Mouse (Mus musculus) MEL-GATA-1-ER (cell line): Measurements from ENCODE around the gene Bves.
"Not testable (repeated sequence)": the region's sequence is repeated elsewhere in the genome, so short reads cannot be mapped to it uniquely, and the experiment has no call there.

Source experiments
- DNase-seq: peaks from one replicate; pipeline ENCODE4 v3.0.0-alpha.2; 2012; ENCODE audit warnings: low read depth; ENCODE audit errors: extremely low read depth

Bves gene

GRCm38 (mm10) chr10:45348143-45348542 is 12.6 kb downstream of the Bves start:
- DNase-seq, result not testable (repeated sequence)

- DNase-seq, result no peak
These were observed 20.5 kb downstream of the Bves start for GRCm38 (mm10) chr10:45356091-45356490.

GRCm38 (mm10) chr10:45363396-45363795 is 27.8 kb downstream of the Bves start:
- DNase-seq, result no peak

GRCm38 (mm10) chr10:45366987-45367705 is 31.6 kb downstream of the Bves start:
- DNase-seq, result no peak

- no peak for DNase-seq
These were observed 34.1 kb downstream of the Bves start for GRCm38 (mm10) chr10:45369639-45370038.

GRCm38 (mm10) chr10:45370545-45370944 is 35.0 kb downstream of the Bves start:
- DNase-seq, result no peak

- DNase-seq, result peak; percentile 41
These were observed 37.6 kb downstream of the Bves start for GRCm38 (mm10) chr10:45372994-45373692.

GRCm38 (mm10) chr10:45378269-45378668 is 42.7 kb downstream of the Bves start:
- DNase-seq, result no peak

- peak; percentile 14 for DNase-seq
These were observed 46.5 kb downstream of the Bves start for GRCm38 (mm10) chr10:45381937-45382636.

- DNase-seq, result no peak
These were observed 47.0 kb downstream of the Bves start for GRCm38 (mm10) chr10:45382637-45382958.

GRCm38 (mm10) chr10:45398211-45398610 is 62.6 kb downstream of the Bves start:
- DNase-seq, result no peak

- no peak for DNase-seq
These were observed 64.2 kb downstream of the Bves start for GRCm38 (mm10) chr10:45399702-45400243.

- no peak for DNase-seq
These were observed 75.2 kb downstream of the Bves start for GRCm38 (mm10) chr10:45410624-45411341.

- no peak for DNase-seq
These were observed 76.2 kb downstream of the Bves start for GRCm38 (mm10) chr10:45411741-45412140.

- DNase-seq, result no peak
These were observed 76.6 kb downstream of the Bves start for GRCm38 (mm10) chr10:45412144-45412543.
